Mouse (Mus musculus) liver, adult 2 months (tissue): ENCODE measurements around the gene Rps11.

Source experiments
- CTCF ChIP-seq: fragments of 200-500 bp; IDR thresholded peaks from 2 replicates; pipeline ENCODE4 v1.5.1; 2011; ENCODE audit warnings: low read depth, low read length, control low read depth
- POLR2A ChIP-seq: fragments of 200-500 bp; IDR thresholded peaks from 2 replicates; pipeline ENCODE4 v1.6.1; 2011; ENCODE audit warnings: low read length, control low read depth; ENCODE audit not compliant: insufficient read depth; ENCODE audit errors: extremely low read depth

DNA sequence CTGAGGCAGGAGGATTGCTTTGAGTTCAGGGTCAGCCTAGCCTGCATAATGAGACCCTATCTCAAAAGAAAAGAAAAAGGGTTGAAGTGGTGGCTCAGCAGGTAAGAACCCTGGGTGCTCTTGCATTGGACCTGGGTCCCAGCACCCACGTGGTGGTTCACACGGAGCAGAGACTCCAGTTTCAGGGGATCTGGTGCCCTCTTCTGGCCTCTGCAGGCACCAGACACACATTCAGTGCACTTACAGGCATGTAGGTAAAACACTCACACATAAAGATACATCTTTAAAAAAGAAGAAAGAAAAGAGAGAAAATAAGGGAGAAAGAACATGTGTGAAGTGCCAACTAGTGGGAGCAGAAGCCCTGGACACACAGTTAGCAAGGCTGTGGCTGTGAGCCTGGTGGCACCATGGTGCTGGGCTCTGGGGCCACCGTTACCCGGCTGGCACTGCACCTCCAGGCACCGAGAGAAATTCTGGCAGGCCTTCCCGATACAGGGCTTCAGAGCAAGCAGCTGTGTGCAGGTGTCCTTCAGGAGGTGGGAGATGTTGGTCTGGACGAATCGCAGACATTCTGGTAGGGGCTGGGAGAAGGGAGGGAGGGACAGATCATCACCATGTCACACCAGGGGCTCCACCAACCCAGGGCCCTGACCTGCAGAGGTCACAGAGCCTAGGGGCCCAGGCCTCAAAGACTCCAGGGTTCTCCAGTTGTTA is 9.4 kb upstream of the Rps11 start:
- TF ChIP-seq POLR2A (no peak), CTCF (peak; percentile 43)
